Mouse (Mus musculus) midbrain, embryonic 12.5 days (tissue): ENCODE measurements around the gene Ctnna3. TPM values are rescaled to one million over a fixed set of nuclear protein-coding genes. Genes with fewer than 3 reads are reported as not detected.

Experiments
- ATAC-seq: fragments of 200-750 bp; cut with Nextera tagmentation; 2 replicates; pipeline ENCODE4 v1.8.0; 2017; ENCODE audit warnings: low read depth, moderate TSS enrichment, moderate library complexity; ENCODE audit not compliant: low FRiP score
- H3K27ac ChIP-seq: fragments of 300-500 bp; sonication (generic); replicated peaks from 2 replicates; pipeline ENCODE4 v1.5.1; 2016; ENCODE audit warnings: mild to moderate bottlenecking
- H3K27me3 ChIP-seq: fragments of 300-500 bp; sonication (generic); 2 replicates; pipeline ENCODE4 v1.6.1; 2016; ENCODE audit warnings: mild to moderate bottlenecking
- H3K36me3 ChIP-seq: fragments of 300-500 bp; sonication (generic); 2 replicates; pipeline ENCODE4 v1.6.1; 2016
- H3K4me1 ChIP-seq: fragments of 300-500 bp; sonication (generic); 2 replicates; pipeline ENCODE4 v1.6.1; 2016
- H3K4me2 ChIP-seq: fragments of 300-500 bp; sonication (generic); replicated peaks from 2 replicates; pipeline ENCODE4 v1.6.1; 2016; ENCODE audit warnings: mild to moderate bottlenecking, moderate library complexity
- H3K4me3 ChIP-seq: fragments of 300-500 bp; sonication (generic); 2 replicates; pipeline ENCODE4 v1.5.1; 2016; ENCODE audit warnings: mild to moderate bottlenecking
- H3K9ac ChIP-seq: fragments of 300-500 bp; sonication (generic); replicated peaks from 2 replicates; pipeline ENCODE4 v1.6.1; 2016; ENCODE audit warnings: mild to moderate bottlenecking, moderate library complexity
- H3K9me3 ChIP-seq: fragments of 300-500 bp; sonication (generic); 2 replicates; pipeline ENCODE4 v1.6.1; 2016; ENCODE audit warnings: mild to moderate bottlenecking
- WGBS: fragments of 180-500 bp; shearing (Covaris S2); methylation state at CpG from one replicate; pipeline ENCODE4 v1.1.7; 2016; 5-methylcytosine and 5-hydroxymethylcytosine counted together
- polyA plus RNA-seq: library from polyadenylated mRNA; unstranded; fragments of >200 nt; fragmentation: Nextera tagmentation; extraction: Ambion mirVana; gene quantifications from 2 replicates; pipeline ENCODE4 v1.2.1, GENCODE M21; 2016

The Ctnna3 gene
- polyA plus RNA-seq, 1 experiment from 2014 or later: not detected

GRCm38 (mm10) chr10:63781948-63782347 is 352.1 kb downstream of the Ctnna3 start:
- Histone ChIP-seq H3K4me1 (no peaks in the 10 kb centered on the region), H3K27me3 (no peaks in the 10 kb centered on the region), H3K4me3 (no peak overlapping the region), H3K27ac (no peak overlapping the region), H3K9ac (no peak overlapping the region), H3K4me2 (no peak overlapping the region), H3K9me3 (no peaks in the 10 kb centered on the region), H3K36me3 (no peaks in the 10 kb centered on the region)
- no peak for ATAC-seq
- 78% methylated on average over 6 of the region's 6 CpGs for WGBS

GRCm38 (mm10) chr10:63784808-63785535 is 355.1 kb downstream of the Ctnna3 start:
- Histone ChIP-seq H3K36me3 (no peaks in the 10 kb centered on the region), H3K4me1 (no peaks in the 10 kb centered on the region), H3K9me3 (no peaks in the 10 kb centered on the region), H3K27me3 (no peaks in the 10 kb centered on the region), H3K4me2 (no peak overlapping the region), H3K4me3 (no peak overlapping the region), H3K9ac (no peak overlapping the region), H3K27ac (no peak overlapping the region)
- 87% methylated on average over 20 of the region's 20 CpGs for WGBS
- ATAC-seq: no peak

GRCm38 (mm10) chr10:63786390-63786789 is 356.5 kb downstream of the Ctnna3 start:
- WGBS: 95% methylated on average over 7 of the region's 7 CpGs
- no peak overlapping the region for H3K4me3 ChIP-seq
- H3K27me3 ChIP-seq: no peaks in the 10 kb centered on the region
- ATAC-seq: no peak
- H3K4me2 ChIP-seq: no peak overlapping the region
- no peak overlapping the region for H3K9ac ChIP-seq
- no peaks in the 10 kb centered on the region for H3K9me3 ChIP-seq
- H3K27ac ChIP-seq: no peak overlapping the region
- no peaks in the 10 kb centered on the region for H3K36me3 ChIP-seq
- no peaks in the 10 kb centered on the region for H3K4me1 ChIP-seq

GRCm38 (mm10) chr10:63803909-63804308 is 374.0 kb downstream of the Ctnna3 start:
- WGBS: 88% methylated on average over 6 of the region's 6 CpGs
- H3K36me3 ChIP-seq: no peaks in the 10 kb centered on the region

GRCm38 (mm10) chr10:63805551-63805950 is 375.7 kb downstream of the Ctnna3 start:
- H3K4me2 ChIP-seq: no peak overlapping the region
- no peaks in the 10 kb centered on the region for H3K27me3 ChIP-seq
- H3K4me3 ChIP-seq: no peak overlapping the region
- no peak overlapping the region for H3K27ac ChIP-seq
- H3K4me1 ChIP-seq: peaks cover 5% of the 10 kb centered on the region; the same call in 1 of the 2 replicates
- no peaks in the 10 kb centered on the region for H3K36me3 ChIP-seq
- WGBS: 92% methylated on average over 6 of the region's 6 CpGs
- no peaks in the 10 kb centered on the region for H3K9me3 ChIP-seq
- no peak for ATAC-seq
- H3K9ac ChIP-seq: no peak overlapping the region

More at GRCm38 (mm10) chr10:63803909-63804308, 374.0 kb downstream of the Ctnna3 start:
- H3K4me1 ChIP-seq: no peaks in the 10 kb centered on the region
- no peak overlapping the region for H3K9ac ChIP-seq
- H3K27me3 ChIP-seq: no peaks in the 10 kb centered on the region
- H3K9me3 ChIP-seq: no peaks in the 10 kb centered on the region
- no peak overlapping the region for H3K27ac ChIP-seq
- H3K4me3 ChIP-seq: no peak overlapping the region
- ATAC-seq: no peak
- no peak overlapping the region for H3K4me2 ChIP-seq

GRCm38 (mm10) chr10:63806254-63806653 is 376.4 kb downstream of the Ctnna3 start:
- H3K4me1 ChIP-seq: peaks cover 5% of the 10 kb centered on the region; the same call in 1 of the 2 replicates
- no peak overlapping the region for H3K27ac ChIP-seq
- H3K4me3 ChIP-seq: no peak overlapping the region
- 89% methylated on average over 1 of the region's 1 CpGs for WGBS
- ATAC-seq: no peak
- H3K9me3 ChIP-seq: no peaks in the 10 kb centered on the region
- no peak overlapping the region for H3K9ac ChIP-seq
- H3K27me3 ChIP-seq: no peaks in the 10 kb centered on the region
- H3K36me3 ChIP-seq: no peaks in the 10 kb centered on the region
- H3K4me2 ChIP-seq: no peak overlapping the region

GRCm38 (mm10) chr10:63810043-63810617 is 380.2 kb downstream of the Ctnna3 start:
- WGBS: 10% methylated on average over 9 of the region's 9 CpGs
- Histone ChIP-seq H3K4me1 (peaks cover 5% of the 10 kb centered on the region; the same call in 1 of the 2 replicates), H3K4me2 (peak overlapping the region; percentile 27), H3K9ac (no peak overlapping the region), H3K4me3 (no peak overlapping the region), H3K9me3 (no peaks in the 10 kb centered on the region), H3K27ac (no peak overlapping the region), H3K27me3 (no peaks in the 10 kb centered on the region), H3K36me3 (no peaks in the 10 kb centered on the region)
- ATAC-seq: no peak

- H3K9me3 ChIP-seq: no peaks in the 10 kb centered on the region
- 91% methylated on average over 4 of the region's 4 CpGs for WGBS
- no peak for ATAC-seq
These were observed 409.1 kb downstream of the Ctnna3 start for GRCm38 (mm10) chr10:63839011-63839410.

GRCm38 (mm10) chr10:63851946-63852345 is 422.0 kb downstream of the Ctnna3 start:
- H3K9me3 ChIP-seq: no peaks in the 10 kb centered on the region
- no peak overlapping the region for H3K27ac ChIP-seq
- ATAC-seq: no peak
- H3K36me3 ChIP-seq: no peaks in the 10 kb centered on the region
- no peak overlapping the region for H3K4me3 ChIP-seq
- no peaks in the 10 kb centered on the region for H3K27me3 ChIP-seq
- H3K4me1 ChIP-seq: no peaks in the 10 kb centered on the region
- H3K4me2 ChIP-seq: no peak overlapping the region
- WGBS: 86% methylated on average over 4 of the region's 4 CpGs
- H3K9ac ChIP-seq: no peak overlapping the region

More at GRCm38 (mm10) chr10:63839011-63839410, 409.1 kb downstream of the Ctnna3 start:
- Histone ChIP-seq H3K27ac (no peak overlapping the region), H3K9ac (no peak overlapping the region), H3K4me1 (no peaks in the 10 kb centered on the region), H3K4me3 (no peak overlapping the region), H3K27me3 (no peaks in the 10 kb centered on the region), H3K4me2 (no peak overlapping the region), H3K36me3 (no peaks in the 10 kb centered on the region)

- Histone ChIP-seq H3K27ac (no peak overlapping the region), H3K4me1 (no peaks in the 10 kb centered on the region), H3K4me3 (no peak overlapping the region), H3K9me3 (no peaks in the 10 kb centered on the region), H3K9ac (no peak overlapping the region), H3K36me3 (no peaks in the 10 kb centered on the region), H3K27me3 (no peaks in the 10 kb centered on the region), H3K4me2 (no peak overlapping the region)
- WGBS: 88% methylated on average over 7 of the region's 7 CpGs
- no peak for ATAC-seq
These were observed 439.2 kb downstream of the Ctnna3 start for GRCm38 (mm10) chr10:63869123-63869522.

- Histone ChIP-seq H3K27ac (no peak overlapping the region), H3K4me3 (no peak overlapping the region), H3K4me1 (no peaks in the 10 kb centered on the region; the same call in 1 of the 2 replicates), H3K4me2 (no peak overlapping the region), H3K27me3 (no peaks in the 10 kb centered on the region), H3K9ac (no peak overlapping the region), H3K36me3 (no peaks in the 10 kb centered on the region), H3K9me3 (no peaks in the 10 kb centered on the region)
- no peak for ATAC-seq
- WGBS: 71% methylated on average over 5 of the region's 5 CpGs
These were observed 450.6 kb downstream of the Ctnna3 start for GRCm38 (mm10) chr10:63880462-63880903.

GRCm38 (mm10) chr10:63886449-63887088 is 456.7 kb downstream of the Ctnna3 start:
- H3K4me1 ChIP-seq: no peaks in the 10 kb centered on the region
- 91% methylated on average over 23 of the region's 23 CpGs for WGBS
- ATAC-seq: no peak

More at GRCm38 (mm10) chr10:63886449-63887088, 456.7 kb downstream of the Ctnna3 start:
- no peak overlapping the region for H3K27ac ChIP-seq
- H3K4me3 ChIP-seq: no peak overlapping the region
- 0 out of 2 replicates have a peak, but pooled peaks cover 3% of the 10 kb centered on the region for H3K9me3 ChIP-seq
- no peaks in the 10 kb centered on the region for H3K27me3 ChIP-seq
- H3K36me3 ChIP-seq: no peaks in the 10 kb centered on the region
- no peak overlapping the region for H3K9ac ChIP-seq
- H3K4me2 ChIP-seq: no peak overlapping the region
